Mouse (Mus musculus) spleen, adult 2 months (tissue): ENCODE data around the gene Atp6ap1l. TPM values are rescaled to one million over a fixed set of nuclear protein-coding genes. Genes with fewer than 3 reads are reported as not detected.
A peak's percentile ranks its signal among the peaks of the same experiment; 100 is the strongest.
"Not testable (repeated sequence)": the region's sequence is repeated elsewhere in the genome, so short reads cannot be mapped to it uniquely, and the experiment has no call there.

Source experiments
- DNase-seq, 2 experiments: peaks; one replicate each; pipeline versions ENCODE4 v3.0.0 to v3.0.0-alpha.2; 2012 to 2021; ENCODE audit warnings: low spot score in 2 of 2, low read depth in 1 of 2
- H3K27ac ChIP-seq: fragments of 200-500 bp; 2 replicates; pipeline ENCODE4 v1.5.1; 2012; ENCODE audit warnings: low read length, inconsistent platforms; ENCODE audit not compliant: insufficient read depth
- H3K27me3 ChIP-seq: fragments of 200-500 bp; 2 replicates; pipeline ENCODE4 v1.6.1; 2012; ENCODE audit warnings: mild to moderate bottlenecking, moderate library complexity, low read length, inconsistent platforms; ENCODE audit not compliant: control insufficient read depth, insufficient read depth
- H3K36me3 ChIP-seq: fragments of 200-500 bp; 2 replicates; pipeline ENCODE4 v1.6.1; 2012; ENCODE audit warnings: mild to moderate bottlenecking, low read length, inconsistent platforms; ENCODE audit not compliant: control insufficient read depth, insufficient read depth
- H3K4me1 ChIP-seq: fragments of 200-500 bp; 2 replicates; pipeline ENCODE4 v1.6.1; 2011; ENCODE audit warnings: inconsistent platforms; ENCODE audit not compliant: control insufficient read depth, insufficient read depth, insufficient read length
- H3K4me3 ChIP-seq: fragments of 200-500 bp; 2 replicates; pipeline ENCODE4 v1.5.1; 2011; ENCODE audit warnings: mild to moderate bottlenecking, inconsistent platforms; ENCODE audit not compliant: insufficient read depth, insufficient read length; ENCODE audit errors: extremely low read depth
- CTCF ChIP-seq: fragments of 200-500 bp; IDR thresholded peaks from 2 replicates; pipeline ENCODE4 v1.5.1; 2011; ENCODE audit warnings: mild to moderate bottlenecking, inconsistent platforms; ENCODE audit not compliant: insufficient read depth, insufficient read length, insufficient replicate concordance; ENCODE audit errors: extremely low read depth
- POLR2A ChIP-seq: fragments of 200-500 bp; IDR thresholded peaks from 2 replicates; pipeline ENCODE4 v1.6.1; 2011; ENCODE audit warnings: low read depth, low read length, inconsistent platforms
- WGBS: fragments of 180-500 bp; shearing (Covaris S2); methylation state at CpG from one replicate; pipeline ENCODE4 v1.1.7; 2018; 5-methylcytosine and 5-hydroxymethylcytosine counted together
- polyA plus RNA-seq: library from polyadenylated mRNA; depleted of rRNA; stranded (reverse); fragments of >200 nt; gene quantifications from 2 replicates; pipeline ENCODE4 v1.2.3, GENCODE M21; 2012

Gene Atp6ap1l
- polyA plus RNA-seq, 1 experiment = not detected

DNA sequence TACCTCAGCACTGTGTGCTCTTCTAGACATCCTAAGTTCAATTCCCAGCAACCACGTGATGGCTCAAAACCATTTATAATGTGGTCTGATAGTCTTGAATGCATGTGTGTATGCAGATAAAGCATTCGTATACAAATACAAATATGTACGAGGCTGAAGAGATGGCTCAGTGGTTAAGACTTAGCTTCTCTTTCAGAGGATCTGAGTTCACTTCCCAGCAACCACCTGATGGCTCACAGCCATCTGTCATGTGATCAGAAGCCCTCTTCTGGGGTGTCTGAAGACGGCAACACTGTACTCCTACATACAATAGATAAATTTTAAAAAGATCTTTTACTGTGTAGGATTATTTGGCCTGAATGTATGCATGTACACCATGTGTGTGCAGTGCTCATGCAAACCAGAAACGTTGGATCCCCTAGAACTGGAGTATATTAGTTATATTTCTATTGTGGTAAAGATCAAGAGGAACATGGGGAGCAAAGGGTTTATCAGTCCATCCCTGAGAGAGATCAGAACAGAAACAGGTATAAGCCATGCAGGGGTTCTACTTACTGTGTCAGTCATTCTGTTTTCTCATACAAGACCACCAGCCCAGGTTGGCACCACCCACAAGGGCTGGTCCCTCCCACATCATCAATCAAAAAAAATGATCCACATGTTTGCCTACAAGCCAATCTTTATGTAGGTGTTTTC is 21.9 kb upstream of the Atp6ap1l start:
- no peak for TF ChIP-seq POLR2A
- no peak overlapping the region for H3K27ac ChIP-seq
- WGBS = 68% methylated on average over 5 of the region's 5 CpGs

DNA sequence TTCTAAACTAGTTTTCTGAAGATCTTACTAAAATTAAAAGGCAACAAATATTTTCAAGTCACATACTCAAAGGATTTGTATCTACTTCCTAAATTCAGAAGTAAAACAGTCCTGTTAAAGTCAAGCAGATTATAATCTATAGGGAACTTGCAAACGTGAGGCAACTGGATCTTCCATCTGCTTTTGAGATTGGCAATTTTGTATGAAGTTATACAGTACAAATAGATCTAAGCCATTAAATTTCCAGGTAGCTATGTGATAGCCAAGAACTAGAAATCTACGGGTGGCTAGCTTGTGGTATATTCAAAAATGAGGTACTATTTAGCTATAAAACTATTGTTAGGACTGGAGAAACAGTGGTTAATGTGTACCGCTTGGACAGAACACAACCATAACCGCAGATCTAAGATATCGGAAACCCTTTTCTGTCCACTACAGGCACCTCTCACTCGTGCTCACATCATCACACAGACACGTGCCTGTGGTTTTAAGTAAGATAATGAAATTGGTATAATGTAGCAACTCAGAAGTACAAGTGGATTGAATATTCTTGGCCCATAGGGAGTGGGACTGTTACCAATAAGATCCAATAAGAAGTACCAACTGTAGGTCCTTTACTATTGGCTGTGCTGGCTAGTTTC is 21.1 kb upstream of the Atp6ap1l start:
- no peak overlapping the region for H3K27ac ChIP-seq
- H3K4me3 ChIP-seq = no peak overlapping the region
- WGBS = 76% methylated on average over 7 of the region's 7 CpGs
- no peak for DNase-seq
- TF ChIP-seq POLR2A (no peak), CTCF (no peak)
- no peaks in the 10 kb centered on the region; the same call in 1 of the 2 replicates for H3K4me1 ChIP-seq
- H3K27me3 ChIP-seq = no peaks in the 10 kb centered on the region
- peaks cover 10% of the 10 kb centered on the region; the same call in 1 of the 2 replicates for H3K36me3 ChIP-seq

More for the DNA sequence above, 21.9 kb upstream of the Atp6ap1l start:
- peaks cover 10% of the 10 kb centered on the region; the same call in 1 of the 2 replicates for H3K36me3 ChIP-seq
- no peak overlapping the region for H3K4me3 ChIP-seq
- H3K27me3 ChIP-seq = no peaks in the 10 kb centered on the region
- no peak for DNase-seq
- H3K4me1 ChIP-seq = no peaks in the 10 kb centered on the region; the same call in 1 of the 2 replicates

GRCm38 (mm10) chr13:90925191-90925590 is 20.0 kb upstream of the Atp6ap1l start:
- no peak for DNase-seq
- H3K36me3 ChIP-seq = peaks cover 10% of the 10 kb centered on the region; the same call in 1 of the 2 replicates
- WGBS = 93% methylated on average over 5 of the region's 5 CpGs
- H3K27ac ChIP-seq = no peak overlapping the region
- H3K4me1 ChIP-seq = no peaks in the 10 kb centered on the region
- H3K4me3 ChIP-seq = no peak overlapping the region
- TF ChIP-seq CTCF (no peak), POLR2A (no peak)
- no peaks in the 10 kb centered on the region for H3K27me3 ChIP-seq

DNA sequence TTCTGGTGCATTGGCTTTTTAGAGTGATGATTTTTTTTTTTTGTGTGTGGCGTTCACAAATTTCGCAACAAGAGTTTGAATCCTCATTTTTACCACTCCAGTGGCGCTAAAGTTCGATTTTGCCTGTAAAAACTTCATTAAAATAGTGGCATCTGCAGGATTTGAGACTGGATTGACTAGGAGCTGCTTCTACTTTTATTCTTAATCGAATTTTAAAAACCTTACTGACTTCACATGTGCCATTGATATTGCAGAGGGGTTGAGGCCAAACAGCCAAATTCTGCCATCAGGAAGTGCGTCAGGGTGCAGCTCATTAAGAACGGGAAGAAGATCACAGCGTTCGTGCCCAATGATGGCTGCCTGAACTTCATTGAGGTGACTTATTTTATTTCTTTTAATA is 18.9 kb upstream of the Atp6ap1l start:
- H3K36me3 ChIP-seq = peaks cover 10% of the 10 kb centered on the region; the same call in 1 of the 2 replicates
- peak overlapping the region; percentile 23; the same call in 1 of the 2 replicates for H3K4me3 ChIP-seq
- TF ChIP-seq POLR2A (no peak), CTCF (no peak)
- 33% methylated on average over 9 of the region's 9 CpGs for WGBS
- no peak overlapping the region for H3K27ac ChIP-seq
- H3K4me1 ChIP-seq = no peaks in the 10 kb centered on the region
- no peak for DNase-seq
- no peaks in the 10 kb centered on the region for H3K27me3 ChIP-seq

DNA sequence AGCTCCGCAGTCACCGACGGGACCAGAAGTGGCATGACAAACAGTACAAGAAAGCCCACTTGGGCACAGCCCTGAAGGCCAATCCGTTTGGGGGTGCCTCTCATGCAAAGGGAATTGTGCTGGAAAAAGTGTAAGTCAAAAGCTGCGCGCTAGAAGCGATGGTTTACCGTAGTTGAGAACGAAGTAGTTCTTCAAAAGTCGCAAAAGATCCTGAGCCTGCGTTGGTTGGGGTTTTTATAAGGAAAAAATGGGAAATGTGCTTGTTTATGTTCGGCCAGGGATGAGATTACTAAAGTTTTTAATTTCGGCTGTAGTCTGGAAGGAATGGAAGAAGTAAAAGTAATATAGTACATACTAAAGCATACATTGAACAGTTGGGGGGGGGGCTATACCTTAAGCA is 18.5 kb upstream of the Atp6ap1l start:
- not testable (repeated sequence) for H3K36me3 ChIP-seq, DNase-seq, H3K27me3 ChIP-seq, H3K4me1 ChIP-seq
- Histone ChIP-seq H3K27ac (peak overlapping the region; percentile 89), H3K4me3 (peak overlapping the region; percentile 87)
- WGBS = 1% methylated on average over 13 of the region's 13 CpGs

- Histone ChIP-seq H3K4me1 (no peaks in the 10 kb centered on the region), H3K4me3 (peak within 1 kb of the TSS; percentile 87), H3K27me3 (no peaks in the 10 kb centered on the region), H3K36me3 (peaks cover 10% of the 10 kb centered on the region; the same call in 1 of the 2 replicates), H3K27ac (peak within 1 kb of the TSS; percentile 89)
- DNase-seq = peak; percentile 84 to 91
- TF ChIP-seq CTCF = no peak
- peak; percentile 89 for TF ChIP-seq POLR2A
- under 1% methylated on average over 57 of the region's 57 CpGs for WGBS
Observed at GRCm38 (mm10) chr13:90922751-90923612, 17.8 kb upstream of the Atp6ap1l start, which contains the start of gene Rps23. Rps23 (plus strand) TSS chr13:90922958.
